Mouse (Mus musculus) c-Kit-positive CD71-positive TER-119-negative erythroid progenitor cells, embryonic 14.5 days (primary cell): Measurements from ENCODE around the gene Manba.
"Not testable (repeated sequence)": the region's sequence is repeated elsewhere in the genome, so short reads cannot be mapped to it uniquely, and the experiment has no call there.

Experiments
- DNase-seq: peaks from one replicate; pipeline ENCODE4 v3.0.0-alpha.2; 2013; ENCODE audit warnings: low read depth

Manba gene

DNA sequence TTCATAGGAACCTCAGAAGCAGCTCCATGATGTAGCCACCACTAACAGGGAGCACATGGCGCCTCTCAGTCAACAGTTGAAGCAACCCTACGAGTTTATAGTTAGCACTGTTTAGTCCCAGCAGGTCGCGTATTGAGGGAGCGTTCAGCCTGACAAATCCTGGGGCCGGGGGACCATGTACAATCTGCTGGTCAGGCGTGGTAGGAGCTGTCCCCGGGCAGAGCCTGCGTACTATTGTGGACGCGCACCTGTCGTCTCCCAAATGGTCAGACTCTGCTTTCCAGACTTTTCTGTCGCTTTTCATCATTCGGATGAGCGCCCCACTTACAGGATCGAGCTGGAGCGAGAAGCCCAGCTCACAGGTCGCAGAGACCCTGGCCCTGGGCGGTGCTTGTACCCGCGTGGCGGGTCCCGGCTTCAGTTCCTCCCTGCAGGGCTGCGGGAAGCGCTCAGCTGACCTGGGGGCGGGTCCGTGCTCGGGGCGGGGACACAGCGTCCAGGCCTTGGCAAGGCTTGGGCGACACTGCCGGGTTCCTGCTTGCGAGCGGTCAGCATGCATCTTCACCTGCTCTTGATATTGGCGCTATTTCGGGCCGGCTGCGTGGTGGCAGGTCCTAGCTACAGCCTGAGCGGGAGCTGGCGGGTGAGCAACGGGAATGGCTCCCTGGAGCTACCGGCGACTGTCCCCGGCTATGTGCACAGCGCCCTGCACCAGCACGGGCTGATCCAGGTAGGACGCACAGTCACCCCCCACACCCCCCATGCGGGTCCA, at the start of gene Manba:
Gene Manba (plus strand): TSS at position 484 of the 772 bp plus-strand sequence.
- peak; percentile 39 for DNase-seq

DNA sequence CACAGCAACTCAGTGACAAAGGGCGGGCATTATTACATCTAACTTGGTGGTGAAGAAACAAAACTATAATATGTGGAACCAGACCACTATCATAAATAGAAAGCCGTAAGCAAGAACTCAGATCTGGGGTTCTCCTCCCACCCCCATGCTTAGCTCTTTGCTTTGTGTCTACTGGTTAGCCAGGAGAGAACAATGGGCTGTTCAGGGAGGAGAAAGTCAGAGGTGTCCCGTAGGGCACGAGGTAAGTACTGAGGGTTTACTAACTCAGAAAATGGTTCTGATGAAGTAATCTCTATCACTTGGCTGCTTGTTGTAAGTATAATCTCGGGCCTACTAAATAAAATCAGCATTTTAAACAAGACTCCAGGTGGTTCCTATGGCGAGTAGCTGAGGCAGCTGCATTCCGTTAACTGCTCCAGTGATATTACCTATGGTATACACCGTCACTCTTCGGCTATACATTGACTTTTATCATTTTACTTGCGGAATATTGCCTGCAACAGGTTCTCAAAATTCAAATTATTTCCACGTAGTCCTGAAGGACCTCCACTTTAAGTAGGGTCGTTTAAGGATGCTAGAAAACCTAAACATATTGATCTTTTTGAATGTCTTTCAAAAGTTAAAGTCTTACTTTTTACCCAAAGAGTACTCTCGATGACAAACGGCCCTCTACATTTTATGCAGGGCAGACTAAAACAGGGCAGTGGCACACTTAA, 48.4 kb upstream of the Manba start:
- DNase-seq, result no peak

- DNase-seq, result peak; percentile 94
Observed at GRCm38 (mm10) chr3:135437758-135438495, 47.5 kb upstream of the Manba start, which contains the start of gene Ube2d3. Ube2d3 (plus strand) TSS chr3:135438149.

- peak; percentile 68 for DNase-seq
Observed at GRCm38 (mm10) chr3:135438531-135438912, 46.9 kb upstream of the Manba start.

- DNase-seq, result peak; percentile 48
Observed at GRCm38 (mm10) chr3:135438913-135439531, 46.4 kb upstream of the Manba start.

GRCm38 (mm10) chr3:135439651-135440050, 45.8 kb upstream of the Manba start:
- DNase-seq, result no peak

DNA sequence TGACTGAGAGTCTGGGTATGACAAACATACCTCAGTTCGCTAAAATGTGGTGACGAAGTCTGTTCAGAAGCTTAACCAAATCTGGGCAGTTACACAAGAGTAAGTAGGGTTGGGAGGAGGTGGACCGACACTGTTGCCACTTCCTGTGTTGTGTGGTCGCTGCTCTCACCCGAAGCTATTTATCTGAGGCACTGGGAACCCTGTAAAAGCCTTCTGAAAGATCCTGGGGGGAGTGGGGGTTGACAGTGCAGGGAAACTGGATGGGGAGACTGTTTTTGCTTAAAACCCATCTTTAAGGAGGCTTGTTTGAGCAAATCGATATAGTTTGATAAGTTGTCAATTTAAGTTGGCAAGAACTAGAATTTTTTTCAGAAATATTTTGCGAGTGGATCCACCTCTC, 45.2 kb upstream of the Manba start:
- DNase-seq, result peak; percentile 55

- no peak for DNase-seq
Observed at GRCm38 (mm10) chr3:135440621-135441020, 44.8 kb upstream of the Manba start.

DNA sequence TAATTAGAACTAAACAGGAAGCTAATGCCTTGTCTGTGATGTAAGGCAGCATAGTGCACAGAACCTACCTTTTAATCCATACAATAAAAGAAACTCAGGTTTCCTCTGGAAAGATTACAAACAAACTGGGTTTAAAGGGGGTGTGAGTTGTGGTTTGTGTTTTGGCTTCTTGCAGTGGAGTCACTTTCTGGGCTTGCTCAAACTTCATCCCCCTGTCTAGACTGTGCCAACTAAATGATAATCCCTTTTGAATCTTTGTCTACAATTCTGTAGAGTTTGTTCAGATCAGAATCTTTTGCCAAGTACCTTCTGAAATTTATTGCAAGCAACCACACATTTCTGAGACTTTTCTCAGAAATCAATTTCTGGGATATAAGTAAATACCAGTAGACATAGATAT, 40.5 kb upstream of the Manba start:
- no peak for DNase-seq

DNA sequence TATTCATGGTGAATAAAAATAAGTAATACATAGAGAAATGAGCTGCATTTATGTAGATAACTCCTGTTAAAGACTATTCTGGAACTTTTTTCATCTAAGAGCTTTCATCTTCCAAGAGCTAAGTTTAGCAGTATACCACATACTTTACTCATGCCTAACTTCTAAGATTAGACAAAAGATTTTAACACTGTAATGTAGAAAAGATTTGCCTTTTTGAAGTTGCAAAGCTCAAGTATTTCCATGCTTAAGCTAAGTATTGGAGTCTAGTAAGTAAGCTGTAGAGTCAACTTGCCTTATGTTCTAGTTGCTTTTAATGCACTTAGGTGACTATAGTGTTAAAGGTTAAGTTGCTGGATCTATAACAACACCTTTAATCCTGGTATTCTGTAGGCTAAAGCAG, 26.4 kb upstream of the Manba start:
- DNase-seq, result no peak

DNA sequence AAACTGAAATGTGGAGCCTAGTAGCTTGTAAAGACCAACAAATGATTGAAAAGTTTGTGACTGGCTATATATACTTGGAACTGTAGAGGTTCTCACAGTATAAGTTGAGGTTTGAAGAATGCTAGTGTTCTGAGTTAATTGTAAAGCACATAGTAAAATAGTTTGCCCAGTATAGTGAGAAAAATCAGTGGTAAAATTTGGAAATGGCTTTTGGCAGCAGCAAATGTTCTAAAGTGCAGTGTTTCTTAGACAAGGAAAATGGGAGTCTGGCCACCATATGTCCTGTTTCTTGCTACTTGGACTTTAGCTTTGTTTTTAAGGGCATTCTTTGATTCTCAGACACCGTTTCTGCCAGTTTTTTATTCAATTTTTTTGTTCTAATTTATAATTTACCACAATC, 17.0 kb upstream of the Manba start:
- no peak for DNase-seq

DNA sequence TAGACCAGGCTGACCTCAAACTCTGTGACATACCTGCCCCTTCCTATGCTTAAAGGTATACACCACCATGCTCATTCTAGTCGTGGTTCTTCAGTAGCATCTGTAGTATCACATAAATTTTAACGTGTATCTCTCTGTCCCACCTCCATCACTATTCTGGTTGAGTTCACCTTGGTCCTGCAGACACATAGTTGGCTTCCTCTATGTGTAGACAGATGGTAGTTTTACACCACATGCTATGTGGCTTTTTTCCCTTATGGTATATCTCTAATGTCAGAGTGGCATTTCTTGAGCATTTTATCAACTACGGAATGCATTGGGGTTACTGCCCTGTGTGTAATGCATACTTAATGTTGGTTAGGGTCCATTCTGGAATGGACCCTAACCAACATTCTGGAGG, 16.3 kb upstream of the Manba start:
- no peak for DNase-seq

- DNase-seq, result no peak
Observed at GRCm38 (mm10) chr3:135469974-135470373, 15.4 kb upstream of the Manba start.

DNA sequence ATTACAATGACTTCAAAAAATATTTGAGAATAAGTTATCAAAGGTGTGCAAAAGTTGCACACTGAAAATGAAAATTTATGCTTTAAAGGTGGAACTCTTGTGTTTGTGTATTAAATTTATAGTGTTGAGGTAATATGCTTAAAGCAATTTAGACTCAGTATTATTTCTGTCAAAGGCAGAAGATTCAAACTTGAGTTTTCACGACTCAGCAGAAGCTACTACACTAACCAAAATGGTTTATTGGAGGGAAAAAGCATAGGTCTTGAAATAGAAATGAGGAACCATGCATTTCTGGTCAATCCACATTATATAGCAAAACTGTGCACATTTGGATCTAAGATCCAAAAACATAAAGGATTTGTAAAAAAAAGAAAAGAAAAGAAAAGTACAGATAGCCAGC, 14.6 kb upstream of the Manba start:
- DNase-seq, result no peak

GRCm38 (mm10) chr3:135475025-135475424, 10.4 kb upstream of the Manba start:
- DNase-seq, result no peak

- DNase-seq, result no peak
Observed at GRCm38 (mm10) chr3:135476286-135476685, 9.1 kb upstream of the Manba start.

DNA sequence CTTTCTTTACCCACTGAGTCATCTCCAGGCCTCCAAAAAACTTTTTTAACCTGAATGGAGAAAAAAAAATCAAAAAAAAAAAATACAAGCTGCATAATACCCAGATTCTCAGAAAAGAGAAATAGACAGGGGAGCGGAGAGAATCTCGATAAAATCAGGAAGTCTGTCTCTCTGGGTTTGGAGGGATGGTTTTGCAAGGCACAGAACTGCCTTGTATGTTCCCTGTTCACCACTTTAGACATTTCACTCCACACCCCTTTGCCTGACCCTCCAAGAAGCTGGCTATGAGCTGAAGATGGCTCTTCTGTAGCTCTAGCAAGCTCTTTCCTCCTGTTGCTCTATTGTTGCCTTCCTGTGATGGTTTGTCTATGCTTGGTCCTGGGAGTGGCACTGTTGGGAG, 8.4 kb upstream of the Manba start:
- DNase-seq, result no peak

GRCm38 (mm10) chr3:135479090-135479489, 6.3 kb upstream of the Manba start:
- not testable (repeated sequence) for DNase-seq

DNA sequence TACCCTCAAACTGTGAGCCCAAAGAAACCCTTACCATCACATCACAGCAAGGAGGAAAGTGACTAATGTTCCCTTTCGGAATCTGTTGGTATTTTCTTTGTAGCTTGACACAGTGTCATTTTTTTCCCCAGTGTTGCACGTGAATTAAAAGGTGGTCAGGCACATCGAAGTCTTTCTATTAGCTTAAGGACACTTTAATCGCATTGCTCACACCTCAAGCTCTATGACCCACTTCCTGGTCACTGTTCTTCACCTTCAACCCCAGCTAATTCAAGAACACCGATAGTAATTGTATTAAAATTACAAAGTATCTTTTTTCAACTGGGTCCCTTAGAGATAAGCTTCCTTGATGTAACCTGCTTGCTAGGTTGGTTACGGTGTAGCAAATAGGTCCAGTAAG, 4.6 kb upstream of the Manba start:
- DNase-seq, result no peak

- no peak for DNase-seq
Observed at GRCm38 (mm10) chr3:135481608-135482007, 3.8 kb upstream of the Manba start.

GRCm38 (mm10) chr3:135484650-135485049, 761 bp upstream of the Manba start:
- not testable (repeated sequence) for DNase-seq

DNA sequence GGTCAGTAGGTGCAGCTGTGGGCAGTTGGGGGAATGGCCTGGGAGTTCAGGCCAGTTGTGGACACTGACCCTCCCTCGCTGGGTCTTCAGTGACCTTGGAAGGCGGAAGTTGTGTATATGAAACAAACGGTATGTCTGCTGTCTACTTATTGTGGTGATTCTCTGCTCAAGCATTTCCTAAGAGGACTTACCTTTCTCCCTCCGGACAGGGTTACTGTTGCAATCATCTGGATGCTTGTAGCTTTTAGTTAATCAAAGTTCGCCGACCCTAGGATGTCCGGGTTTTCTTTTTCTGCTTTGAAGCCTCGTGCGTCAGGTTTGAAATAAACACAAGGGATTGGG, 460 bp downstream of the Manba start:
- no peak for DNase-seq
